Mouse (Mus musculus) R1 (cell line): ENCODE measurements around the gene Nr0b2.

Experiments used
- DNase-seq: peaks from one replicate; pipeline ENCODE4 v3.0.0-alpha.2; 2018; ENCODE audit warnings: low read depth, low spot score

Gene Nr0b2

DNA sequence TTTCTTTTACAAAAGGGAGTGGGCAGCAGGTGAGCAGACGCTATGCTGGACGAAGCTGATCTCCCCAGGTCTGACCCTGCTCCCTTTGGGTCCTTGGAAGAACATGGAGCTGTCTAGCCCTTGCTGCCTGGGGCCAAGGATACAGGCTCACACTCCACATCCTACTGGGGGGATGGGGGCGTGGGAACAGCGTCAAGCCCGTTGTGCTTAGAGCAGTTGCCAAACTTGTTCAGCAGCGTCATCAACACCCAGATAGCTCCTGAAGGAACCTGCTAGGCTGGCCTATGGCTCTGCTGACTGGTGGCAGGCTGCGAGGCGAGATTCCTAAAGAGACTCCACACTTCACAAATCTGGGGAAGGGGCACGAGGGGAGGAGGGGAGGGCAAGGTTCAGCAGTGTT, 52.2 kb downstream of the Nr0b2 start:
- peak; percentile 63 for DNase-seq
